Mouse (Mus musculus): Measurements from ENCODE around the gene Cdkn2d. TPM values are rescaled to one million over a fixed set of nuclear protein-coding genes. Genes with fewer than 3 reads are reported as not detected.
"Not testable (repeated sequence)": the region's sequence is repeated elsewhere in the genome, so short reads cannot be mapped to it uniquely, and the experiment has no call there.

Gene Cdkn2d
- polyA plus RNA-seq, 1 experiment from 2014 or later = 88.5 TPM

DNA sequence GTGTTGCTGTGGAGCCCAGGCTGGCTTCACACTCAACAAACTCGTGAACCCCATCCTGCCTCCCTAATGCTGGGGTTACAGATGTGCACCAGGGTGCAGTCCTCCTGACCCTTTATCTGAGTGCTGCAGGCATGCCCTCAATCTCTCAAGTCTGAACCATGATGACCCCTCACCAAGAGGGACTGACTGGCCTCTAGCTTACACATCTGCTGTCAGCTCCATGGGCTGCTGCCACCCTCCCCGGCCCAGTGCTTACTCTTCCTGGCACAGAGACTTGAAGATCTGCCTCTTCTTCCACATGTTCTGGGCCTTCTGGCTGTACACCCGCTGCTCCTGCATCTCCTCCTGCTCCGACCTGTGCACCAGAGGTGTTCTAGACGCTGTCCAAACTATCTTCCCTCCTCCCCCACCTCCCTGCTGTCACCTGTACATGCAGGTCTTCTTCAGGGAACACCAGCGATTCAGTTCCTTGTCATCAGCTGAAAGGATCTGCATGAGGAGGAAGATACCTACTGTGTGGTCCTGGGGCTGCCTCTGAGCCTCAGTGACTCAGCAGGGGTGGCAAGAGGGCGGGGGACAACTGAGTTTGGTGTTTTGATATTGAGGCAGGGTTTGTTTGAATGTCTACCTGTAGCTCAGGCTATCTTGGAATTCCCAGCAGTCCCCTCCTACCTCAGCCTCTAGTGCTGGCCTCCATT is 16.0 kb downstream of the Cdkn2d start:
- 0 out of 2 replicates have a peak, but pooled peaks have one; percentile 31 for ATAC-seq (ENCODE audit: insufficient number of reproducible peaks, low FRiP score)
- Histone ChIP-seq H3K27ac (ENCODE audit: poor library complexity, severe bottlenecking) (no peak overlapping the region), H3K36me3 (peaks cover 100% of the 10 kb centered on the region), H3K4me3 (no peak overlapping the region), H3K4me1 (replicated peaks) (peaks cover 32% of the 10 kb centered on the region), H3K9ac (no peak overlapping the region), H3K27me3 (replicated peaks) (no peaks in the 10 kb centered on the region), H3K4me2 (no peak overlapping the region), H3K9me3 (replicated peaks) (no peaks in the 10 kb centered on the region)
- 75% methylated on average over 7 of the region's 7 CpGs for WGBS

DNA sequence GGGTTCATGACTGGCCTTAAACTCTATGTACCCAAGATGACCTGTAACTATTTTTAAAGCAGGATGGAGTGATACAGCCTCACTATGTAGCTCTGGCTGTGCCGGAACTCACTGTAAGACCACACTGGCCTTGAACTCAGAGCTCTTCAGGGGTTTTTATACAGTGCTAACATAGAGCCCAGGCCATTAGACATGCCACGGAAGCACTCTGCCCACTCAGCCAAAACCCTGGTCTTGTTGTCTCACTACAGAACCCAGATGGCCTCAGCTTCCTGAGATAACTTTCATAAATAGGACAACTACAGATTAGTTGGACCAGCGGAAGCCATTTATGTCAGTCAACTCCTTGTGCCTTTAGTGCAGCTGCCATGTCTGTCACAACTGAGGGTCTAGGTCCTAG is 16.9 kb downstream of the Cdkn2d start:
- peaks cover 98% of the 10 kb centered on the region for H3K36me3 ChIP-seq
- peaks cover 32% of the 10 kb centered on the region for H3K4me1 ChIP-seq (replicated peaks)
- H3K4me3 ChIP-seq = no peak overlapping the region
- no peaks in the 10 kb centered on the region for H3K27me3 ChIP-seq (replicated peaks)
- no peak overlapping the region for H3K9ac ChIP-seq
- WGBS = 47% methylated on average over 3 of the region's 3 CpGs
- H3K27ac ChIP-seq (ENCODE audit: poor library complexity, severe bottlenecking) = 0 out of 2 replicates have a peak overlapping the region, but pooled peaks have one; percentile 24
- no peaks in the 10 kb centered on the region for H3K9me3 ChIP-seq (replicated peaks)
- no peak for ATAC-seq (ENCODE audit: insufficient number of reproducible peaks, low FRiP score)
- H3K4me2 ChIP-seq = no peak overlapping the region

GRCm38 (mm10) chr9:21273520-21274228 is 17.5 kb downstream of the Cdkn2d start:
- Histone ChIP-seq H3K27ac (ENCODE audit: poor library complexity, severe bottlenecking) (peak overlapping the region; percentile 24), H3K36me3 (peaks cover 98% of the 10 kb centered on the region), H3K4me1 (replicated peaks) (peaks cover 27% of the 10 kb centered on the region), H3K9ac (no peak overlapping the region), H3K9me3 (replicated peaks) (no peaks in the 10 kb centered on the region), H3K4me2 (no peak overlapping the region), H3K4me3 (no peak overlapping the region), H3K27me3 (replicated peaks) (no peaks in the 10 kb centered on the region)
- no peak for ATAC-seq (ENCODE audit: insufficient number of reproducible peaks, low FRiP score)
- WGBS = 66% methylated on average over 7 of the region's 7 CpGs

GRCm38 (mm10) chr9:21273094-21273493 is 18.1 kb downstream of the Cdkn2d start:
- Histone ChIP-seq H3K9me3 (replicated peaks) (no peaks in the 10 kb centered on the region), H3K27ac (ENCODE audit: poor library complexity, severe bottlenecking) (peak overlapping the region; percentile 24; the same call in 1 of the 2 replicates), H3K36me3 (peaks cover 98% of the 10 kb centered on the region), H3K9ac (no peak overlapping the region), H3K4me3 (no peak overlapping the region), H3K27me3 (replicated peaks) (no peaks in the 10 kb centered on the region), H3K4me2 (no peak overlapping the region), H3K4me1 (replicated peaks) (peaks cover 27% of the 10 kb centered on the region)
- 85% methylated on average over 8 of the region's 8 CpGs for WGBS
- ATAC-seq (ENCODE audit: insufficient number of reproducible peaks, low FRiP score) = no peak

DNA sequence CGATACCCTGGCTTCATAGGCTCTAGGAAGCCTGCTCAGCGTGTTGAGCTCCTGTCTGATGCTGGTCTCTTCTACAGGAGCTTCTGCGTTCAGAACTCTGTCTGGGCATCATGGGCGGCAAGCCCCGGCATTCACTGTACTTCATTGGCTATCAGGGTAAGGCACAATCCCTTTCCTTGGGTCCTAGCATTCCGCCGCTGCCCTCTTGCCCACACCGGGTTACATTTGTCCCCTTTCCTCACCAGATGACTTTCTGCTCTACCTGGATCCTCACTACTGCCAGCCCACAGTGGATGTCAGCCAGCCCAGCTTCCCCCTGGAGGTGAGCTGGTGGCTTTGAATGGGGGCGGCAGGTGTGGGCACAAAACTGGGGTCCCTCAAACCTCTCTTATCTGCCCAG is 18.8 kb downstream of the Cdkn2d start:
- H3K4me2 ChIP-seq = no peak overlapping the region
- H3K27ac ChIP-seq (ENCODE audit: poor library complexity, severe bottlenecking) = no peak overlapping the region
- ATAC-seq (ENCODE audit: insufficient number of reproducible peaks, low FRiP score) = no peak
- H3K9ac ChIP-seq = no peak overlapping the region; the same call in 1 of the 2 replicates
- 90% methylated on average over 9 of the region's 9 CpGs for WGBS
- no peaks in the 10 kb centered on the region for H3K27me3 ChIP-seq (replicated peaks)
- H3K4me1 ChIP-seq (replicated peaks) = peaks cover 29% of the 10 kb centered on the region
- H3K36me3 ChIP-seq = peaks cover 97% of the 10 kb centered on the region
- H3K4me3 ChIP-seq = no peak overlapping the region
- no peaks in the 10 kb centered on the region for H3K9me3 ChIP-seq (replicated peaks)

GRCm38 (mm10) chr9:21269590-21269989 is 21.6 kb downstream of the Cdkn2d start:
- not testable (repeated sequence) for H3K4me2 ChIP-seq; H3K4me3 ChIP-seq; H3K27ac ChIP-seq (ENCODE audit: poor library complexity, severe bottlenecking); H3K9ac ChIP-seq; ATAC-seq (ENCODE audit: insufficient number of reproducible peaks, low FRiP score); H3K27me3 ChIP-seq (replicated peaks); H3K9me3 ChIP-seq (replicated peaks)
- Histone ChIP-seq H3K36me3 (peaks cover 76% of the 10 kb centered on the region), H3K4me1 (replicated peaks) (peaks cover 37% of the 10 kb centered on the region)
- WGBS = 89% methylated on average over 5 of the region's 5 CpGs

DNA sequence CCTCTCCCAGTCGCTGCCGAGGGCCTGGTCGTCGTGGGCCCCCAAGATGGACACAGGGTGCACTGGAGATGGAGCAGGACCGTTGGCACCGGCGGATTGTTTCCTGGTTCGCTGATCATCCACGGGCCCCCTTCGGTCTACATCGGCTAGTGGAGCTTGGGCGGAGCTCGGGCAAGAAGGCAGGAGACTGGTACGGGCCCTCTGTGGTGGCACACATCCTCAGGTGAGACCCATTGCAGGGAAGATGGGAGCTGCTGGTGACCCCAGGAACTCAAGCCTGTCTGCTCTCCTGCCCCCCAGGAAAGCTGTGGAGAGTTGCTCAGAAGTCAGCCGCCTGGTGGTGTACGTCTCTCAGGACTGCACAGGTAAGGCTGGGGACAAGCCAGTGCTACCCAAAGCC is 22.9 kb downstream of the Cdkn2d start:
- no peak overlapping the region for H3K27ac ChIP-seq (ENCODE audit: poor library complexity, severe bottlenecking)
- H3K4me2 ChIP-seq = no peak overlapping the region
- ATAC-seq (ENCODE audit: insufficient number of reproducible peaks, low FRiP score) = no peak
- H3K4me3 ChIP-seq = no peak overlapping the region
- peaks cover 28% of the 10 kb centered on the region for H3K4me1 ChIP-seq (replicated peaks)
- H3K36me3 ChIP-seq = peaks cover 63% of the 10 kb centered on the region
- H3K9me3 ChIP-seq (replicated peaks) = no peaks in the 10 kb centered on the region
- H3K27me3 ChIP-seq (replicated peaks) = no peaks in the 10 kb centered on the region
- WGBS = 94% methylated on average over 16 of the region's 16 CpGs
- H3K9ac ChIP-seq = no peak overlapping the region

DNA sequence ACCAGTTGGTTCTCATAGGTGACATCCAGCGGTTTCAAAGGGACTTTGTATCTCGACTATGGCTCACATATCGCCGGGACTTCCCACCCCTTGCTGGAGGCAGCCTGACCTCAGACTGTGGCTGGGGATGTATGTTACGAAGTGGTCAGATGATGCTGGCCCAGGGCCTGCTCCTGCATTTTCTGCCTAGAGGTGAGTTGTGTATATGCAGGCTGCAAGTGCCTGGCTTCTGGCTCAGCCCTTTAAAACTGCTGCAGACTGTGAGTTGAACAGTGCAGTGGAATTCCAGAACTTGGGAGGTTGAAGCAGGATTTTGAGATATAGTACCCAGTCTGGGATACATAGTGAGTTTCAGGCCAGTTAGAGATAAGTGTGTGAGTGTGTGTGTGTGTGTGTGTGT is 24.3 kb downstream of the Cdkn2d start:
- WGBS = 82% methylated on average over 5 of the region's 5 CpGs
- Histone ChIP-seq H3K27ac (ENCODE audit: poor library complexity, severe bottlenecking) (no peak overlapping the region), H3K4me3 (peak overlapping the region; percentile 70), H3K9me3 (replicated peaks) (no peaks in the 10 kb centered on the region), H3K4me2 (peak overlapping the region; percentile 85), H3K36me3 (peaks cover 49% of the 10 kb centered on the region), H3K9ac (0 out of 2 replicates have a peak overlapping the region, but pooled peaks have one; percentile 91), H3K4me1 (replicated peaks) (peaks cover 25% of the 10 kb centered on the region), H3K27me3 (replicated peaks) (no peaks in the 10 kb centered on the region)
- no peak for ATAC-seq (ENCODE audit: insufficient number of reproducible peaks, low FRiP score)

DNA sequence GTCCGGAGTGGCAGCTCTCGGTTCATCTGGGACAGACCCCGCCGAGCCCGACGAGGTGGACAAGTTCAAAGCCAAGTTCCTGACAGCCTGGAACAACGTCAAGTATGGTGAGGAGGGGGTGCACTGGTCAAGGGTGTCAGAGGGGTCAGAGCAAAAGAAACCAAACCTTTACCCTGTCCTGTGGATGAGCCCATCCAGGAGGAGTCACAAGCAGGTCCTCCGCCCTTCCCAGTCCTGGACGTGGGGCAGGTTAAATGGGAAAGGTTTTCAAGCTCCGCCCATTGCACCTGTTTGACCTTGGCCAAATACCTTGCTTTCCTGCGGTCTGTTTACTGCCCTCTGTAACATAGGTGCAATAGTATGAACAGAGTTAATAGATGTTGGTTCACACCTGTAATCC is 25.6 kb downstream of the Cdkn2d start:
- 6% methylated on average over 11 of the region's 11 CpGs for WGBS
- Histone ChIP-seq H3K4me1 (replicated peaks) (peaks cover 25% of the 10 kb centered on the region), H3K4me2 (peak overlapping the region; percentile 85), H3K36me3 (peaks cover 37% of the 10 kb centered on the region), H3K9me3 (replicated peaks) (no peaks in the 10 kb centered on the region), H3K27ac (ENCODE audit: poor library complexity, severe bottlenecking) (peak overlapping the region; percentile 10; the same call in 1 of the 2 replicates), H3K9ac (peak overlapping the region; percentile 91), H3K4me3 (peak overlapping the region; percentile 70), H3K27me3 (replicated peaks) (no peaks in the 10 kb centered on the region)
- ATAC-seq (ENCODE audit: insufficient number of reproducible peaks, low FRiP score) = peak; percentile 19

DNA sequence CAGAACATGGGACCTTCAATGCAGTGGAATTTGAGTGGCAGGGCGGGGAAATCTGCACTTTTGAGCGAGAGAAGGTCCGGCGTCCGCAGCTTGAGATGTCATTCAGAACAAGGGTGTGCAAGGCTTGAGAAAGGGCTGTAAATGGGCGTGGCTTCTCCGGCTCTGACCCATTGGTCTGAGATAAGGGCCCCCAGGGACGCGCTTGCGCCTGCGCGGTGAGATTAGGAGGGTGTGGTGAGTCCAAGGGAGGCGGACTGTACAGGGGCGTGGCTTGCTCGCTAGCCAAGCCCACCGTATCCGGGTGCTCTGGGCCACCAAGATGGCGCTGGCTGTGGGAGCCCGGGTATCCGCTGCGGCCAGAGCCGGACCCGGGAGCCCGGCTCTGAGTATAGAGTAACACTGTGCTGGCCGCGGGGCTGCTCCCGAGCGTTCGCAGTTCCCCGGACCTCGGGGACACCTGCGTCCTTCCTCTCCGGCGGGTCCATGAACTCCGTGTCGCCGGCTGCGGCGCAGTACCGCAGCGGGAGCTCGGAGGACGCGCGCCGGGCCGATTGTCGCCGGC is 26.1 kb downstream of the Cdkn2d start, which contains the start of gene Atg4d:
TSS of gene Atg4d (plus strand) at position 294 of the 562 bp plus-strand sequence.
- H3K36me3 ChIP-seq = peaks cover 31% of the 10 kb centered on the region
- H3K9ac ChIP-seq = peak within 1 kb of the TSS; percentile 91
- 0 out of 2 replicates have a peak, but pooled peaks cover 2% of the 10 kb centered on the region for H3K27me3 ChIP-seq (replicated peaks)
- no peaks in the 10 kb centered on the region for H3K9me3 ChIP-seq (replicated peaks)
- peak within 1 kb of the TSS; percentile 70 for H3K4me3 ChIP-seq
- peak; percentile 99 for ATAC-seq (ENCODE audit: insufficient number of reproducible peaks, low FRiP score)
- peak within 1 kb of the TSS; percentile 85 for H3K4me2 ChIP-seq
- H3K4me1 ChIP-seq (replicated peaks) = peaks cover 25% of the 10 kb centered on the region
- H3K27ac ChIP-seq (ENCODE audit: poor library complexity, severe bottlenecking) = peak within 1 kb of the TSS; percentile 74
- 0% methylated on average over 49 of the region's 49 CpGs for WGBS
